In genomic region chr10:83062315-83062714, GRCm38 (mm10) we compare ENCODE assay signal across 9 mouse cellular contexts.
A peak's percentile ranks its signal among the peaks of the same experiment; 100 is the strongest.
DNase-seq lines count a peak whose midpoint lies in the region; ATAC-seq lines count a peak whose summit lies in the region.
"Had no signal": no experiment of that assay in that cellular context is flagged by ENCODE, and none has a peak within 500 bp of the region (broad histone marks: within the 10 kb centered on the region; RNA-seq: fewer than 3 reads in every experiment).

No protein-coding gene starts in this region.

- no peak for ATAC-seq in megakaryocyte, adult 5-6 weeks (ENCODE audit: poor library complexity, severe bottlenecking)
- ATAC-seq: midbrain, embryonic 16.5 days had no signal

- DNase-seq in adrenal gland, adult (ENCODE audit: inconsistent age in 2 of 2, low spot score in 1 of 2) = peak; percentile 57 to 65
- no peak for DNase-seq in adrenal gland, adult 2 months
- peak; percentile 75 to 77 for DNase-seq in left cerebral cortex, adult 18-20 months (ENCODE audit: low spot score in 2 of 2)
- DNase-seq in left cerebral cortex, adult 11 months (ENCODE audit: low spot score) = no peak
- DNase-seq in heart, postnatal 14 days = peak; percentile 44 to 46
- DNase-seq in right cerebral cortex, postnatal 14 days = peak; percentile 65
- DNase-seq in urinary bladder, postnatal 14 days (ENCODE audit: low spot score) = no peak

- intact Hi-C loops in heart, postnatal 14 days (cut with DNase I) = no loop called here

Comparison
In these comparisons a context has a peak if more than half of its experiments do, and no peak if none do; other contexts are left out.
1. DNase-seq: peak in adrenal gland, adult (2 of 2), left cerebral cortex, adult 18-20 months (2 of 2), heart, postnatal 14 days (2 of 2) and right cerebral cortex, postnatal 14 days (single experiment); none in adrenal gland, adult 2 months (single experiment), left cerebral cortex, adult 11 months (single experiment) and urinary bladder, postnatal 14 days (single experiment).